Mouse (Mus musculus) thymus, adult 18-20 months (tissue): ENCODE results near the gene Gm2075.
"Not testable (repeated sequence)": the region's sequence is repeated elsewhere in the genome, so short reads cannot be mapped to it uniquely, and the experiment has no call there.

Source experiments
- DNase-seq, 2 experiments: peaks; one replicate each; pipeline ENCODE4 v3.0.0; 2022; ENCODE audit warnings: mixed read lengths in 2 of 2

The Gm2075 gene

DNA sequence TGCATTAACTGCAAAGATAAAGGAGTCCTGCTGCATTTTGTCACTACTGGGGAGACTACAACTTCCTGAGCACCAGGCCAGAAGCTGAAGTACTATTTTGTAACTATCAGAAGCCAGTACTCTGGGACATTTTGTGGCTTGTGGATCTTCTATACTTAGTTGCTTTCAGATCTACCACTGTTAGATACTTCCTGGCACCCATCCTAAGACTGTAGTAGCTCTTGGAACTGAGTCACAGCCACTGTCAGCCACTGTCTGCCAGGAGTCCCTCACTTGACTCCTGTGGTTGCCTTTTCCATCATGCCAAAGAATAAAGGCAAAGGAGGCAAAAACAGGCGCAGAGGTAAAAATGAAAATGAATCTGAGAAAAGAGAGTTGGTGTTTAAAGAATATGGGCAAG is at the start of gene Gm2075:
Gm2075 (plus strand) TSS at position 301 of the 400 bp plus-strand sequence.
- DNase-seq = not testable (repeated sequence)

- not testable (repeated sequence) for DNase-seq
Observed at GRCm38 (mm10) chr12:87984000-87984399, 27.6 kb upstream of the Gm2075 start.

GRCm38 (mm10) chr12:88004118-88004517 is 7.5 kb upstream of the Gm2075 start:
- DNase-seq = not testable (repeated sequence)

GRCm38 (mm10) chr12:88018671-88019070 is 7.0 kb downstream of the Gm2075 start, which contains the start of gene Gm6803:
Gene Gm6803, minus strand, starts transcription at chr12:88018771.
- DNase-seq = not testable (repeated sequence)

GRCm38 (mm10) chr12:88026704-88027103 is 15.1 kb downstream of the Gm2075 start, which contains the start of gene Gm2056:
Gene Gm2056, plus strand, starts transcription at chr12:88027004.
- not testable (repeated sequence) for DNase-seq

- DNase-seq = not testable (repeated sequence)
Observed at GRCm38 (mm10) chr12:88032250-88032649, 20.6 kb downstream of the Gm2075 start.

DNA sequence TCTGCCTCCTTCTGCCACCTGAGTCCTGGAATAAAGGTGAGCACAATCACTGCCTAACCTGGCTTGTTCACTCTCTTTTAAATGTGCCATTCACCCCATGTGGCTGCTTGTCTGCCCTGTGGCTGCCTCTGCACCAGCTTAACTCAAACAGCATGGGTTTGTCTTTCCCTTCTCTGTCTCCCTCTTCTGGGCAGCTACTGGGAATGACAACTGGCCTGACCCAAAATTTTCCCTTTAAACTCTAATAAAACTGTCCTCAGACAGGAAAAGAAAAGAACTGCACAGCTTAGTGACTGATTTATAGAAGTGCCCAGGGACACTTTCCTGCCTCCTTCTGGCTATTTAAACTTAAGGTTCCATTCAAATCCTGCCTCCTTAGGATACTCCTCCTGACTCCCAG is 27.4 kb downstream of the Gm2075 start:
- DNase-seq = not testable (repeated sequence)

GRCm38 (mm10) chr12:88039703-88040102 is 28.1 kb downstream of the Gm2075 start:
- DNase-seq = not testable (repeated sequence)

DNA sequence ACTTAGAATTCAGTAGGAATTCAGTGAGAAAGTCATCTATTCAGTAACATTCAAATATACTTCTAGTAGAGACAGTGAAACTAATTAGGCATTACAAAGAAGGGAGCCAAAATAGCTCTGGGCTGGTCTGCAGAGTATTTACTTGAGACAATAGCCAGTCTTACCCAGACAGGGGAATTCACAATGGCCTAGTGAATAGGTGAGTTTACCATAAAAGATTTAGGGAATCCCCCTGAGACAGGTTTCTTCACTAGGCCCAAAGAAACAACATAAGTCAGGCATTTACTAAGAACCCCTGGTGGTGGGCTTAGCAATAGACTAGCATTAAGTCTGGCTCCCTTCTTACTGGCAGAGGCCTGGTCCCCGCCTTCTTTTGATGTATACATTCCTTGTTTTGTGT is 33.6 kb downstream of the Gm2075 start:
- not testable (repeated sequence) for DNase-seq
